Mouse (Mus musculus) MEL (cell line): ENCODE measurements around the gene Gfpt1.

Experiments
- CTCF ChIP-seq, 3 experiments: IDR thresholded peaks in 2 of 3; conservative IDR thresholded peaks in 1 of 3; 2 replicates each; pipeline ENCODE4 v1.5.1; 2011 to 2012; ENCODE audit warnings: low read length in 3 of 3, low read depth in 2 of 3, mild to moderate bottlenecking in 2 of 3, improper control_type of control experiment in 1 of 3, inconsistent platforms in 1 of 3, mixed read lengths in 1 of 3, moderate library complexity in 1 of 3; ENCODE audit not compliant: control insufficient read depth in 1 of 3, insufficient read depth in 1 of 3, poor library complexity in 1 of 3, severe bottlenecking in 1 of 3
- E2F4 ChIP-seq: IDR thresholded peaks from 2 replicates; pipeline ENCODE4 v1.6.1; 2011; ENCODE audit warnings: low read depth, low read length, improper control_type of control experiment, borderline replicate concordance
- ELF1 ChIP-seq: IDR thresholded peaks from 2 replicates; pipeline ENCODE4 v1.6.1; 2014; ENCODE audit warnings: low read depth, mild to moderate bottlenecking, inconsistent platforms, low read length, improper control_type of control experiment, moderate library complexity
- EP300 ChIP-seq, 2 experiments: IDR thresholded peaks; 2 replicates each; pipeline ENCODE4 v1.6.1; 2011; ENCODE audit warnings: improper control_type of control experiment in 2 of 2, low read length in 2 of 2, low read depth in 1 of 2, mild to moderate bottlenecking in 1 of 2
- GATA1 ChIP-seq: IDR thresholded peaks from 2 replicates; pipeline ENCODE4 v1.6.1; 2011; ENCODE audit warnings: low read depth, low read length, improper control_type of control experiment
- HCFC1 ChIP-seq: IDR thresholded peaks from 2 replicates; pipeline ENCODE4 v1.6.1; 2012; ENCODE audit warnings: low read depth, mild to moderate bottlenecking, inconsistent platforms, low read length, improper control_type of control experiment, moderate library complexity
- MEF2A ChIP-seq: IDR thresholded peaks from 2 replicates; pipeline ENCODE4 v1.6.1; 2014; ENCODE audit warnings: low read depth, mild to moderate bottlenecking, inconsistent platforms, low read length, improper control_type of control experiment; ENCODE audit not compliant: poor library complexity, insufficient replicate concordance, severe bottlenecking; ENCODE audit errors: extremely low read depth
- NELFE ChIP-seq: IDR thresholded peaks from 2 replicates; pipeline ENCODE4 v1.6.1; 2011; ENCODE audit warnings: low read depth, low read length, improper control_type of control experiment
- POLR2A ChIP-seq, 2 experiments: IDR thresholded peaks; 2 replicates each; pipeline ENCODE4 v1.6.1; 2011 to 2012; ENCODE audit warnings: low read length in 2 of 2, mild to moderate bottlenecking in 2 of 2, control low read depth in 1 of 2, improper control_type of control experiment in 1 of 2, low read depth in 1 of 2, moderate library complexity in 1 of 2; ENCODE audit not compliant: control insufficient read depth in 1 of 2, insufficient read depth in 1 of 2, poor library complexity in 1 of 2
- POLR2AphosphoS5 ChIP-seq: IDR thresholded peaks from 2 replicates; pipeline ENCODE4 v1.6.1; 2012; ENCODE audit warnings: low read depth, borderline replicate concordance, mild to moderate bottlenecking, inconsistent platforms, low read length, moderate library complexity, mixed read lengths
- RCOR1 ChIP-seq: IDR thresholded peaks from 2 replicates; pipeline ENCODE4 v1.6.1; 2012; ENCODE audit warnings: low read depth, mild to moderate bottlenecking, inconsistent platforms, low read length, improper control_type of control experiment
- TBP ChIP-seq: IDR thresholded peaks from 2 replicates; pipeline ENCODE4 v1.8.0; 2011; ENCODE audit warnings: low read depth, low read length, improper control_type of control experiment
- USF1 ChIP-seq: IDR thresholded peaks from 2 replicates; pipeline ENCODE4 v1.6.1; 2014; ENCODE audit warnings: low read depth, mild to moderate bottlenecking, inconsistent platforms, low read length, improper control_type of control experiment, moderate library complexity
- ZMIZ1 ChIP-seq: IDR thresholded peaks from 2 replicates; pipeline ENCODE4 v1.6.1; 2012; ENCODE audit warnings: low read depth, mild to moderate bottlenecking, inconsistent platforms, low read length, improper control_type of control experiment, moderate library complexity

- TF ChIP-seq ELF1 (no peak), POLR2AphosphoS5 (no peak), EP300 (IDR thresholded peaks at IDR 0.05; ENCODE audit: low read depth in 1 of 2, low read length in 2 of 2) (no peak), ZMIZ1 (no peak), CTCF (IDR thresholded peaks at IDR 0.05 in 2 of 3, conservative IDR thresholded peaks at IDR 0.05 in 1 of 3; ENCODE audit: control insufficient read depth in 1 of 3, insufficient read depth in 1 of 3, low read depth in 2 of 3, low read length in 3 of 3, poor library complexity in 1 of 3, severe bottlenecking in 1 of 3) (no peak), USF1 (no peak), POLR2A (IDR thresholded peaks at IDR 0.05; ENCODE audit: control insufficient read depth in 1 of 2, insufficient read depth in 1 of 2, low read depth in 1 of 2, low read length in 2 of 2, poor library complexity in 1 of 2) (no peak), GATA1 (no peak), MEF2A (no peak), TBP (no peak), E2F4 (no peak), HCFC1 (no peak), NELFE (no peak), RCOR1 (no peak)
Measured at GRCm38 (mm10) chr6:87127049-87127753, 84.6 kb downstream of the Gfpt1 start.
